Mouse (Mus musculus) large intestine, adult 2 months (tissue): ENCODE results near the gene Apbb2. TPM values are rescaled to one million over a fixed set of nuclear protein-coding genes. Genes with fewer than 3 reads are reported as not detected.
A peak's percentile ranks its signal among the peaks of the same experiment; 100 is the strongest.

Experiments
- DNase-seq: peaks from one replicate; pipeline ENCODE4 v3.0.0-alpha.2; 2012; ENCODE audit warnings: low read depth, low spot score
- WGBS: fragments of 180-500 bp; shearing (Covaris S2); methylation state at CpG from one replicate; pipeline ENCODE4 v1.1.7; 2018; 5-methylcytosine and 5-hydroxymethylcytosine counted together
- polyA plus RNA-seq: library from polyadenylated mRNA; depleted of rRNA; stranded (reverse); fragments of >200 nt; gene quantifications from 2 replicates; pipeline ENCODE4 v1.2.3, GENCODE M21; 2012; rRNA removed

The Apbb2 gene
- 4.7 and 11.1 TPM in 2 replicates for polyA plus RNA-seq

GRCm38 (mm10) chr5:66618597-66618996 is at the start of gene Apbb2:
TSS of gene Apbb2 (minus strand) at chr5:66618784.
- WGBS, result under 1% methylated on average over 39 of the region's 39 CpGs
- peak; percentile 74 for DNase-seq

- DNase-seq, result no peak
- WGBS, result 13% methylated on average over 5 of the region's 5 CpGs
Measured at GRCm38 (mm10) chr5:66654220-66654619, 35.6 kb upstream of the Apbb2 start.

GRCm38 (mm10) chr5:66647504-66647903 is 28.9 kb upstream of the Apbb2 start:
- 48% methylated on average over 7 of the region's 7 CpGs for WGBS

GRCm38 (mm10) chr5:66643260-66643659 is 24.7 kb upstream of the Apbb2 start:
- 66% methylated on average over 5 of the region's 5 CpGs for WGBS

More at GRCm38 (mm10) chr5:66647504-66647903, 28.9 kb upstream of the Apbb2 start:
- DNase-seq, result no peak

GRCm38 (mm10) chr5:66642156-66642555 is 23.6 kb upstream of the Apbb2 start:
- WGBS, result 83% methylated on average over 4 of the region's 4 CpGs
- no peak for DNase-seq

More at GRCm38 (mm10) chr5:66643260-66643659, 24.7 kb upstream of the Apbb2 start:
- DNase-seq, result no peak

- no peak for DNase-seq
- WGBS, result 62% methylated on average over 10 of the region's 10 CpGs
Measured at GRCm38 (mm10) chr5:66635459-66636079, 17.0 kb upstream of the Apbb2 start.

- no peak for DNase-seq
- 77% methylated on average over 7 of the region's 7 CpGs for WGBS
Measured at GRCm38 (mm10) chr5:66627805-66628204, 9.2 kb upstream of the Apbb2 start.

- peak; percentile 44 for DNase-seq
- under 1% methylated on average over 41 of the region's 41 CpGs for WGBS
Measured at GRCm38 (mm10) chr5:66620191-66620625, 1.6 kb upstream of the Apbb2 start.

- 50% methylated on average over 8 of the region's 8 CpGs for WGBS
- DNase-seq, result no peak
Measured at GRCm38 (mm10) chr5:66619675-66620074, 1.1 kb upstream of the Apbb2 start.

GRCm38 (mm10) chr5:66619195-66619594 is 611 bp upstream of the Apbb2 start:
- WGBS, result 17% methylated on average over 11 of the region's 11 CpGs
- DNase-seq, result no peak

- WGBS, result under 1% methylated on average over 53 of the region's 54 CpGs
- DNase-seq, result no peak
Measured at GRCm38 (mm10) chr5:66617921-66618460, 593 bp downstream of the Apbb2 start.

GRCm38 (mm10) chr5:66614940-66615339 is 3.6 kb downstream of the Apbb2 start:
- WGBS, result 38% methylated on average over 4 of the region's 4 CpGs
- peak; percentile 18 for DNase-seq

- no peak for DNase-seq
- WGBS, result 67% methylated on average over 3 of the region's 3 CpGs
Measured at GRCm38 (mm10) chr5:66613725-66614124, 4.9 kb downstream of the Apbb2 start.

GRCm38 (mm10) chr5:66612964-66613363 is 5.6 kb downstream of the Apbb2 start:
- 71% methylated on average over 5 of the region's 5 CpGs for WGBS
- no peak for DNase-seq

GRCm38 (mm10) chr5:66611851-66612250 is 6.7 kb downstream of the Apbb2 start:
- DNase-seq, result no peak
- 70% methylated on average over 4 of the region's 4 CpGs for WGBS

- 94% methylated on average over 5 of the region's 5 CpGs for WGBS
Measured at GRCm38 (mm10) chr5:66611361-66611760, 7.2 kb downstream of the Apbb2 start.

GRCm38 (mm10) chr5:66610270-66610669 is 8.3 kb downstream of the Apbb2 start:
- WGBS, result 89% methylated on average over 12 of the region's 12 CpGs
- no peak for DNase-seq

More at GRCm38 (mm10) chr5:66611361-66611760, 7.2 kb downstream of the Apbb2 start:
- no peak for DNase-seq

- 72% methylated on average over 7 of the region's 7 CpGs for WGBS
- no peak for DNase-seq
Measured at GRCm38 (mm10) chr5:66609306-66609705, 9.3 kb downstream of the Apbb2 start.

- no peak for DNase-seq
- WGBS, result 91% methylated on average over 10 of the region's 10 CpGs
Measured at GRCm38 (mm10) chr5:66607801-66608200, 10.8 kb downstream of the Apbb2 start.

GRCm38 (mm10) chr5:66607201-66607600 is 11.4 kb downstream of the Apbb2 start:
- WGBS, result 84% methylated on average over 4 of the region's 4 CpGs
- DNase-seq, result no peak

- WGBS, result 92% methylated on average over 11 of the region's 11 CpGs
- DNase-seq, result no peak
Measured at GRCm38 (mm10) chr5:66605636-66606035, 12.9 kb downstream of the Apbb2 start.
